Mouse (Mus musculus): ENCODE results near the gene Polg2.
A peak's percentile ranks its signal among the peaks of the same experiment; 100 is the strongest.

- no peak for TF ChIP-seq POLR2A (IDR thresholded peaks at IDR 0.05; ENCODE audit: insufficient read depth, low read depth, low read length)
- TF ChIP-seq CTCF (IDR thresholded peaks at IDR 0.05; ENCODE audit: insufficient read depth, low read depth, low read length): 0 out of 2 replicates have a peak, but pooled peaks have one; percentile 18
Measured at GRCm38 (mm10) chr11:106770195-106770974, 9.0 kb downstream of the Polg2 start.

Measured in olfactory bulb, adult 2 months (tissue).